Mouse (Mus musculus) heart, postnatal 10 days (tissue): Measurements from ENCODE around the gene Shisa6. TPM values are rescaled to one million over a fixed set of nuclear protein-coding genes. Genes with fewer than 3 reads are reported as not detected.
A peak's percentile ranks its signal among the peaks of the same experiment; 100 is the strongest.

Experiments
- DNase-seq, 2 experiments: peaks; one replicate each; pipeline ENCODE4 v3.0.0; 2021
- intact Hi-C: fragments of 180-260 bp; cut with DNase I; formaldehyde crosslinking; loops from one replicate; pipeline ENCODE4 v1.15.1; 2025
- total RNA-seq, 2 experiments: library from RNA; stranded (reverse); gene quantifications; 2 replicates each; pipeline ENCODE4 v1.2.3; 2021

The Shisa6 gene
- total RNA-seq, 2 experiments from 2014 or later, result 0.15 to 0.38 TPM

- DNase-seq, result peak; percentile 58 to 79
- intact Hi-C loops, result no loop called here
Observed at GRCm38 (mm10) chr11:66258851-66259250, 266.9 kb downstream of the Shisa6 start.

GRCm38 (mm10) chr11:66247115-66247514 is 278.6 kb downstream of the Shisa6 start:
- no peak for DNase-seq
- intact Hi-C loops, result no loop called here

GRCm38 (mm10) chr11:66236557-66236956 is 289.2 kb downstream of the Shisa6 start:
- intact Hi-C loops, result no loop called here
- no peak for DNase-seq

- intact Hi-C loops, result no loop called here
Observed at GRCm38 (mm10) chr11:66232891-66233290, 292.9 kb downstream of the Shisa6 start.

GRCm38 (mm10) chr11:66222133-66222532 is 303.6 kb downstream of the Shisa6 start:
- intact Hi-C loops, result no loop called here
- no peak for DNase-seq

More at GRCm38 (mm10) chr11:66232891-66233290, 292.9 kb downstream of the Shisa6 start:
- no peak for DNase-seq

- intact Hi-C loops, result no loop called here
- DNase-seq, result no peak
Observed at GRCm38 (mm10) chr11:66218469-66218868, 307.3 kb downstream of the Shisa6 start.

GRCm38 (mm10) chr11:66188627-66189287 is 337.0 kb downstream of the Shisa6 start:
- intact Hi-C loops, result no loop called here
- peak; percentile 80 to 86 for DNase-seq

GRCm38 (mm10) chr11:66188146-66188545 is 337.6 kb downstream of the Shisa6 start:
- DNase-seq, result no peak
- intact Hi-C loops, result no loop called here

GRCm38 (mm10) chr11:66177781-66178180 is 348.0 kb downstream of the Shisa6 start:
- intact Hi-C loops, result no loop called here
- no peak for DNase-seq

GRCm38 (mm10) chr11:66167801-66168651 is 357.7 kb downstream of the Shisa6 start, which contains the start of gene Dnah9:
TSS of gene Dnah9 (minus strand) at chr11:66168551.
- peak; percentile 63 to 64 for DNase-seq
- intact Hi-C loops, result no loop called here

- no peak for DNase-seq
- intact Hi-C loops, result no loop called here
Observed at GRCm38 (mm10) chr11:66164022-66164421, 361.7 kb downstream of the Shisa6 start.
